Comparison of ENCODE assay signal across 9 mouse cellular contexts in the genomic region with DNA sequence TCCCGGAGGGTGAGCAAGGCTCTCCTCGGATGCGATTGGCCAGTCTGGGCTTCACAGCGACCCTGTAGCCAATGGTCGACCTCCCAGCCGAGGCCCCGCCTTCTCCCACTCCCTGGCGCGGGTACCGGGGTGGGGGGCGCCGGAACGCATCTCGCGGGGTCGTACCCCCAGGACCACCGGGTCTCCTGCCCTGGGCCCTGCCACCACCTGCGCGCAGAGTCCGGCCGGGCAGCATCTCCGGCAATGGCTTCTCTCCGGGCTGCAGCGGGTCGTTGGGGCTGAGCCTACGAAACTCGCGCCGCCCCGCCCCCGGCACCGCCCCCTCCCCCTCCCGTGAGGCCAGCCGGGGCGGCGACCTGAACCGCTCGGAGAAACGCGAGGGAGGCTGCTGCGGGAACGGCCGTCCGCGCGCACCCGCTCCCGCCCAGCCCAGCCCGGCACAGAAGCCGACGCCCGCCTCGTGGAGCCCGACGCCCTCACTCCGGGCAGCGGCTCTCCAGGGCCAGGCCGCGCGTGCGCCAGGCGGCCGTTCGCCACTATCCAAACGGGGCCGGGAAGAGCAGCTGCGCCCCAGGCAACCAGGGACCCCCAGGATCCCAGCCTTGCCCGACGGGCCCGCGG. TPM values are rescaled to one million over a fixed set of nuclear protein-coding genes. Genes with fewer than 3 reads are reported as not detected.
A peak's percentile ranks its signal among the peaks of the same experiment; 100 is the strongest.
DNase-seq lines count a peak whose midpoint lies in the region; ATAC-seq and TF ChIP-seq lines count a peak whose summit lies in the region.
"Had no signal": no experiment of that assay in that cellular context is flagged by ENCODE, and none has a peak within 500 bp of the region (broad histone marks: within the 10 kb centered on the region; RNA-seq: fewer than 3 reads in every experiment).

Hmx1 (plus strand) TSS at position 618 of the 621 bp plus-strand sequence.

- no peaks in the 10 kb centered on the region for H3K9me3 ChIP-seq in ES-Bruce4 (replicated peaks; ENCODE audit: control insufficient read depth, insufficient read depth, low read length, poor library complexity, severe bottlenecking)

- peak; percentile 16 to 19 for DNase-seq in adrenal gland, postnatal 36 days
- DNase-seq in adrenal gland, postnatal 4 days (ENCODE audit: low spot score in 2 of 2), result no peak
- DNase-seq in forelimb bud, embryonic 11.5 days (ENCODE audit: low read depth, low spot score), result peak; percentile 68
- DNase-seq in mesoderm, embryonic 11.5 days (ENCODE audit: low read depth, low spot score), result peak; percentile 80
- DNase-seq in layer of hippocampus, postnatal 25 days (ENCODE audit: extremely low spot score in 1 of 2, low spot score in 1 of 2), result no peak
- no peak for DNase-seq in left cerebral cortex, adult 11 months (ENCODE audit: low spot score)

- ATAC-seq in activated CD4-positive, CD25-positive, alpha-beta regulatory T cell, adult 4 months, result no peak

- H3K36me3 ChIP-seq in ES-Bruce4 (ENCODE audit: control insufficient read depth, insufficient read depth, low read length, poor library complexity, severe bottlenecking), result no peaks in the 10 kb centered on the region

- H3K27me3 ChIP-seq in ES-Bruce4 (ENCODE audit: control insufficient read depth, insufficient read depth, low read length, poor library complexity, severe bottlenecking), result peaks cover 26% of the 10 kb centered on the region

- H3K27ac ChIP-seq in ES-Bruce4 (ENCODE audit: insufficient read depth, low read length), result no peak within 1 kb of the TSS

- TF ChIP-seq CTCF in ES-Bruce4 (IDR thresholded peaks at IDR 0.05; ENCODE audit: low read depth, low read length), result no peak

- H3K9ac ChIP-seq in ES-Bruce4 (ENCODE audit: low read depth, poor library complexity, severe bottlenecking), result peak within 1 kb of the TSS; percentile 50

- TF ChIP-seq POLR2A in ES-Bruce4 (IDR thresholded peaks at IDR 0.05; ENCODE audit: insufficient read depth, low read length), result no peak

- H3K4me1 ChIP-seq in ES-Bruce4 (ENCODE audit: control insufficient read depth, insufficient read depth, low read length), result no peaks in the 10 kb centered on the region

- no peak for TF ChIP-seq EP300 in ES-Bruce4 (IDR thresholded peaks at IDR 0.05; ENCODE audit: insufficient read depth, low read depth, low read length)

- peak within 1 kb of the TSS; percentile 76 for H3K4me3 ChIP-seq in ES-Bruce4 (ENCODE audit: low read depth, low read length)

RNA-seq across cellular contexts. Expression of gene Hmx1, which starts in this region (rescaled TPM):
- under 1 TPM in 1 of 2 experiments, not detected in 1; 0.23 TPM for total RNA-seq in adrenal gland, postnatal 36 days (2021)
- total RNA-seq in adrenal gland, postnatal 4 days (2021), result 10 to 100 TPM in 1 of 2 experiments, 1 to 10 TPM in 1; 4.5 to 10.1 TPM
- polyA plus RNA-seq in ES-Bruce4 (2011; ENCODE audit: insufficient read depth, insufficient read length, low read depth, missing spikeins), result not detected in 2 replicates
- not detected for total RNA-seq in layer of hippocampus, postnatal 25 days (2021)
- not detected for polyA plus RNA-seq in activated CD4-positive, CD25-positive, alpha-beta regulatory T cell, adult 4 months (2017; shearing (Covaris generic))
- total RNA-seq: common myeloid progenitor, adult 5-6 weeks had no signal

Comparison
In these comparisons a context has a peak if more than half of its experiments do, and no peak if none do; other contexts are left out.
1. RNA of gene Hmx1 (total RNA-seq): 4.5 to 10.1 TPM in adrenal gland, postnatal 4 days; 0.23 TPM in adrenal gland, postnatal 36 days and not detected in layer of hippocampus, postnatal 25 days; every median in the first group is over 4 times any median in the second.
2. Peak in DNase-seq in adrenal gland, postnatal 36 days; RNA of the gene not detected or under 1 TPM.
3. DNase-seq: peak in forelimb bud, embryonic 11.5 days (single experiment) and mesoderm, embryonic 11.5 days (single experiment); none in adrenal gland, postnatal 4 days (0 of 2), layer of hippocampus, postnatal 25 days (0 of 2) and left cerebral cortex, adult 11 months (single experiment).